Mouse (Mus musculus): ENCODE measurements around the gene Fundc1. TPM values are rescaled to one million over a fixed set of nuclear protein-coding genes. Genes with fewer than 3 reads are reported as not detected.

Gene Fundc1
- 8.6 and 22.9 TPM in 2 replicates for polyA plus RNA-seq (2012; ENCODE audit: low replicate concordance)

GRCm38 (mm10) chrX:17571621-17572459, at the start of gene Fundc1:
TSS of gene Fundc1 (minus strand) at chrX:17572325.

Measured in hematopoietic multipotent progenitor cell, adult 10-12 weeks (in vitro differentiated cells).